Comparison of ENCODE assay signal across 8 mouse cellular contexts in genomic region chr17:28528043-28528351, GRCm38 (mm10). TPM values are rescaled to one million over a fixed set of nuclear protein-coding genes. Genes with fewer than 3 reads are reported as not detected.
DNase-seq lines count a peak whose midpoint lies in the region; ATAC-seq and TF ChIP-seq lines count a peak whose summit lies in the region.

No protein-coding gene starts in this region.

- H3K4me1 ChIP-seq in hindbrain, embryonic 13.5 days (replicated peaks), result peaks cover 20% of the 10 kb centered on the region
- H3K4me1 ChIP-seq in megakaryocyte, embryonic 14.5 days, result peaks cover 51% of the 10 kb centered on the region

- intact Hi-C loops in left cerebral cortex, adult 2 months (cut with DNase I), result loop anchor here (1.0 to 5.0 kb wide), 3 partner anchors 121 to 296 kb away; partner anchors contain the start of gene Ppard

- H3K27ac ChIP-seq in hindbrain, embryonic 13.5 days, result no peak overlapping the region
- H3K27ac ChIP-seq in left cerebral cortex, adult 2 months, result no peak overlapping the region; the same call in 1 of the 2 replicates

- H3K27me3 ChIP-seq in hindbrain, embryonic 13.5 days, result peaks cover 48% of the 10 kb centered on the region
- peaks cover 36% of the 10 kb centered on the region for H3K27me3 ChIP-seq in megakaryocyte, embryonic 14.5 days (replicated peaks)

- 8% methylated on average over 6 of the region's 6 CpGs for WGBS in hindbrain, embryonic 13.5 days

- H3K9ac ChIP-seq in hindbrain, embryonic 13.5 days, result peak overlapping the region; percentile 15; the same call in 1 of the 2 replicates

- peak; percentile 96 for DNase-seq in NIH3T3 (ENCODE audit: low read depth)
- peak; percentile 83 for DNase-seq in cerebellum, adult 9-10 months
- peak; percentile 57 to 92 for DNase-seq in frontal cortex, adult 2 months (ENCODE audit: extremely low spot score in 1 of 2, low spot score in 1 of 2)
- peak; percentile 84 to 91 for DNase-seq in left cerebral cortex, adult 2 months (ENCODE audit: extremely low spot score in 1 of 2, low spot score in 2 of 2)
- DNase-seq in right cerebral cortex, adult 2 months (ENCODE audit: low spot score in 2 of 2), result peak; percentile 89 to 91
- peak; percentile 61 for DNase-seq in urinary bladder, postnatal 10 days (ENCODE audit: low spot score)

- TF ChIP-seq CTCF in left cerebral cortex, adult 2 months (IDR thresholded peaks at IDR 0.05), result peak; percentile 99

- H3K36me3 ChIP-seq in hindbrain, embryonic 13.5 days, result no peaks in the 10 kb centered on the region
- no peaks in the 10 kb centered on the region for H3K36me3 ChIP-seq in megakaryocyte, embryonic 14.5 days (replicated peaks; ENCODE audit: low read length)

- H3K4me3 ChIP-seq in hindbrain, embryonic 13.5 days, result no peak overlapping the region
- no peak overlapping the region for H3K4me3 ChIP-seq in left cerebral cortex, adult 2 months
- H3K4me3 ChIP-seq in megakaryocyte, embryonic 14.5 days (replicated peaks), result peak overlapping the region; percentile 83

- H3K4me2 ChIP-seq in hindbrain, embryonic 13.5 days, result peak overlapping the region; percentile 26; the same call in 1 of the 2 replicates

- H3K9me3 ChIP-seq in hindbrain, embryonic 13.5 days, result no peaks in the 10 kb centered on the region
- H3K9me3 ChIP-seq in megakaryocyte, embryonic 14.5 days, result peaks cover 3% of the 10 kb centered on the region

- ATAC-seq in hindbrain, embryonic 13.5 days (ENCODE audit: low FRiP score), result no peak

RNA-seq across cellular contexts. Expression of gene Armc12, which starts 2.6 kb away (rescaled TPM):
- polyA plus RNA-seq in frontal cortex, adult 2 months (2012; rRNA removed), result not detected in 2 replicates
- not detected in 2 replicates for polyA plus RNA-seq in hindbrain, embryonic 13.5 days (2015; fragmentation: Nextera tagmentation; extraction: Ambion mirVana)
- total RNA-seq in left cerebral cortex, adult 2 months (2021), result not detected
- polyA plus RNA-seq in megakaryocyte, embryonic 14.5 days (2012; ENCODE audit: insufficient read depth, low replicate concordance), result not detected in 2 replicates

RNA-seq across cellular contexts. Expression of gene Fkbp5, which starts 10.7 kb away (rescaled TPM):
- 16.3 and 18.9 TPM in 2 replicates for polyA plus RNA-seq in frontal cortex, adult 2 months (2012; rRNA removed)
- 24.8 and 27.2 TPM in 2 replicates for polyA plus RNA-seq in hindbrain, embryonic 13.5 days (2015; fragmentation: Nextera tagmentation; extraction: Ambion mirVana)
- 10 to 100 TPM; 51.5 to 54.4 TPM for total RNA-seq in left cerebral cortex, adult 2 months (2021)
- 8.7 and 25.1 TPM in 2 replicates for polyA plus RNA-seq in megakaryocyte, embryonic 14.5 days (2012; ENCODE audit: insufficient read depth, low replicate concordance)

RNA-seq across cellular contexts. Expression of gene Clpsl2, which starts 21.2 kb away (rescaled TPM):
- not detected in 2 replicates for polyA plus RNA-seq in frontal cortex, adult 2 months (2012; rRNA removed)
- not detected in 2 replicates for polyA plus RNA-seq in hindbrain, embryonic 13.5 days (2015; fragmentation: Nextera tagmentation; extraction: Ambion mirVana)
- not detected for total RNA-seq in left cerebral cortex, adult 2 months (2021)
- polyA plus RNA-seq in megakaryocyte, embryonic 14.5 days (2012; ENCODE audit: insufficient read depth, low replicate concordance), result not detected in 2 replicates

RNA-seq across cellular contexts. Expression of gene Clps, which starts 32.6 kb away (rescaled TPM):
- polyA plus RNA-seq in frontal cortex, adult 2 months (2012; rRNA removed), result 0.18 TPM in 1 of 2 replicates, not detected in the other
- polyA plus RNA-seq in hindbrain, embryonic 13.5 days (2015; fragmentation: Nextera tagmentation; extraction: Ambion mirVana), result 0.58 TPM in 1 of 2 replicates, not detected in the other
- total RNA-seq in left cerebral cortex, adult 2 months (2021), result not detected
- polyA plus RNA-seq in megakaryocyte, embryonic 14.5 days (2012; ENCODE audit: insufficient read depth, low replicate concordance), result not detected in 2 replicates

RNA-seq across cellular contexts. Expression of gene Lhfpl5, which starts 47.4 kb away (rescaled TPM):
- 8.4 and 8.5 TPM in 2 replicates for polyA plus RNA-seq in frontal cortex, adult 2 months (2012; rRNA removed)
- 6.4 and 7.2 TPM in 2 replicates for polyA plus RNA-seq in hindbrain, embryonic 13.5 days (2015; fragmentation: Nextera tagmentation; extraction: Ambion mirVana)
- 1 to 10 TPM; 3.3 to 4.7 TPM for total RNA-seq in left cerebral cortex, adult 2 months (2021)
- polyA plus RNA-seq in megakaryocyte, embryonic 14.5 days (2012; ENCODE audit: insufficient read depth, low replicate concordance), result not detected in 2 replicates
